Comparison of ENCODE assay signal across 8 mouse cellular contexts in the genomic region with DNA sequence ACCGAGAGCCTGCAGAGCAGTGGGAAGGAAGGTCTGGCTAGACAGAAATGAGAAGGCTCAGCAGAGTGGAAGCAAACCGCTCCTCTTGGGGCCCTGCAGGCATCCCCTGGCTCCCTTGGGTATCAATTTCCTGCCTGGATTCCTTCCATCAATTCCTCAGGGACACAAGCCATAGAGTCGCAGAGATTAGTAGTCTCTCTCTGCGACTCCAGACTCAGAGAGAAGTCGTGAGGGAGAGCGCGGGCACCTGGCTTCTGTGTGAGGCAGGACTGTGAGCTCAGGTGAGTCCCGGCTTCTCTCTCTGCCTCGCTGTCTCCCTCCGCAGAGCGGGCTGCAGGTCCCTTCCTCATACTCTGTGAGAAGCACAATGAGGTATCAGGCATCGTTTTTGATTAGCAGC.
DNase-seq lines count a peak whose midpoint lies in the region; ATAC-seq lines count a peak whose summit lies in the region.

No protein-coding gene starts in this region.

- DNase-seq in MN1 (ENCODE audit: low spot score): peak; percentile 78
- DNase-seq in gastrocnemius, postnatal 10 days: no peak
- DNase-seq in frontal cortex, postnatal 10 days (ENCODE audit: low spot score in 2 of 2): no peak
- DNase-seq in frontal cortex, adult 2 months (ENCODE audit: extremely low spot score in 1 of 2, low spot score in 1 of 2): no peak

- peak overlapping the region; percentile 13 for H3K4me3 ChIP-seq in embryonic facial prominence, embryonic 13.5 days
- no peak overlapping the region for H3K4me3 ChIP-seq in intestine, embryonic 15.5 days (replicated peaks)
- H3K4me3 ChIP-seq in liver, embryonic 15.5 days (replicated peaks): no peak overlapping the region

- peak overlapping the region; percentile 52; the same call in 1 of the 2 replicates for H3K9ac ChIP-seq in embryonic facial prominence, embryonic 13.5 days
- H3K9ac ChIP-seq in intestine, embryonic 15.5 days: 0 out of 2 replicates have a peak overlapping the region, but pooled peaks have one; percentile 12
- no peak overlapping the region for H3K9ac ChIP-seq in liver, embryonic 15.5 days

- no peaks in the 10 kb centered on the region for H3K27me3 ChIP-seq in embryonic facial prominence, embryonic 13.5 days
- H3K27me3 ChIP-seq in intestine, embryonic 15.5 days (replicated peaks): no peaks in the 10 kb centered on the region
- peaks cover 4% of the 10 kb centered on the region; the same call in 1 of the 2 replicates for H3K27me3 ChIP-seq in liver, embryonic 15.5 days

- H3K36me3 ChIP-seq in embryonic facial prominence, embryonic 13.5 days: no peaks in the 10 kb centered on the region
- H3K36me3 ChIP-seq in intestine, embryonic 15.5 days: no peaks in the 10 kb centered on the region
- H3K36me3 ChIP-seq in liver, embryonic 15.5 days (replicated peaks): no peaks in the 10 kb centered on the region

- 20% methylated on average over 12 of the region's 12 CpGs for WGBS in embryonic facial prominence, embryonic 13.5 days
- WGBS in intestine, embryonic 15.5 days: 22% methylated on average over 12 of the region's 12 CpGs
- 33% methylated on average over 12 of the region's 12 CpGs for WGBS in liver, embryonic 15.5 days (ENCODE audit: insufficient replicate concordance)

- no peaks in the 10 kb centered on the region for H3K9me3 ChIP-seq in embryonic facial prominence, embryonic 13.5 days
- no peaks in the 10 kb centered on the region for H3K9me3 ChIP-seq in intestine, embryonic 15.5 days
- H3K9me3 ChIP-seq in liver, embryonic 15.5 days (replicated peaks): no peaks in the 10 kb centered on the region

- no peak overlapping the region for H3K27ac ChIP-seq in embryonic facial prominence, embryonic 13.5 days
- peak overlapping the region; percentile 48 for H3K27ac ChIP-seq in intestine, embryonic 15.5 days
- H3K27ac ChIP-seq in liver, embryonic 15.5 days (replicated peaks): no peak overlapping the region

- H3K4me2 ChIP-seq in embryonic facial prominence, embryonic 13.5 days: peak overlapping the region; percentile 50
- H3K4me2 ChIP-seq in intestine, embryonic 15.5 days (replicated peaks): peak overlapping the region; percentile 45
- 0 out of 2 replicates have a peak overlapping the region, but pooled peaks have one; percentile 15 for H3K4me2 ChIP-seq in liver, embryonic 15.5 days

- ATAC-seq in embryonic facial prominence, embryonic 13.5 days (ENCODE audit: insufficient number of reproducible peaks, insufficient read depth, low FRiP score, low TSS enrichment, low read depth): no peak
- ATAC-seq in intestine, embryonic 15.5 days: no peak
- no peak for ATAC-seq in liver, embryonic 15.5 days (ENCODE audit: insufficient read depth)
- ATAC-seq in monocyte, adult 5-6 weeks (replicated peaks; ENCODE audit: insufficient number of reproducible peaks, low FRiP score, low TSS enrichment, poor library complexity, severe bottlenecking): no peak

- H3K4me1 ChIP-seq in embryonic facial prominence, embryonic 13.5 days: peaks cover 50% of the 10 kb centered on the region
- peaks cover 21% of the 10 kb centered on the region for H3K4me1 ChIP-seq in intestine, embryonic 15.5 days (replicated peaks)
- 0 out of 2 replicates have a peak, but pooled peaks cover 4% of the 10 kb centered on the region for H3K4me1 ChIP-seq in liver, embryonic 15.5 days (replicated peaks)
